Mouse (Mus musculus) large intestine, adult 2 months (tissue): ENCODE results near the gene Sgo2a. TPM values are rescaled to one million over a fixed set of nuclear protein-coding genes. Genes with fewer than 3 reads are reported as not detected.
"Not testable (repeated sequence)": the region's sequence is repeated elsewhere in the genome, so short reads cannot be mapped to it uniquely, and the experiment has no call there.

ENCODE experiments used
- DNase-seq: peaks from one replicate; pipeline ENCODE4 v3.0.0-alpha.2; 2012; ENCODE audit warnings: low read depth, low spot score
- WGBS: fragments of 180-500 bp; shearing (Covaris S2); methylation state at CpG from one replicate; pipeline ENCODE4 v1.1.7; 2018; 5-methylcytosine and 5-hydroxymethylcytosine counted together
- polyA plus RNA-seq: library from polyadenylated mRNA; depleted of rRNA; stranded (reverse); fragments of >200 nt; gene quantifications from 2 replicates; pipeline ENCODE4 v1.2.3, GENCODE M21; 2012; rRNA removed

The Sgo2a gene
- polyA plus RNA-seq = 0.83 and 1.3 TPM in 2 replicates

GRCm38 (mm10) chr1:57995432-57996132 is at the start of gene Sgo2a:
Sgo2a (plus strand) TSS chr1:57995971.
- 7% methylated on average over 30 of the region's 30 CpGs for WGBS
- DNase-seq = peak; percentile 86

DNA sequence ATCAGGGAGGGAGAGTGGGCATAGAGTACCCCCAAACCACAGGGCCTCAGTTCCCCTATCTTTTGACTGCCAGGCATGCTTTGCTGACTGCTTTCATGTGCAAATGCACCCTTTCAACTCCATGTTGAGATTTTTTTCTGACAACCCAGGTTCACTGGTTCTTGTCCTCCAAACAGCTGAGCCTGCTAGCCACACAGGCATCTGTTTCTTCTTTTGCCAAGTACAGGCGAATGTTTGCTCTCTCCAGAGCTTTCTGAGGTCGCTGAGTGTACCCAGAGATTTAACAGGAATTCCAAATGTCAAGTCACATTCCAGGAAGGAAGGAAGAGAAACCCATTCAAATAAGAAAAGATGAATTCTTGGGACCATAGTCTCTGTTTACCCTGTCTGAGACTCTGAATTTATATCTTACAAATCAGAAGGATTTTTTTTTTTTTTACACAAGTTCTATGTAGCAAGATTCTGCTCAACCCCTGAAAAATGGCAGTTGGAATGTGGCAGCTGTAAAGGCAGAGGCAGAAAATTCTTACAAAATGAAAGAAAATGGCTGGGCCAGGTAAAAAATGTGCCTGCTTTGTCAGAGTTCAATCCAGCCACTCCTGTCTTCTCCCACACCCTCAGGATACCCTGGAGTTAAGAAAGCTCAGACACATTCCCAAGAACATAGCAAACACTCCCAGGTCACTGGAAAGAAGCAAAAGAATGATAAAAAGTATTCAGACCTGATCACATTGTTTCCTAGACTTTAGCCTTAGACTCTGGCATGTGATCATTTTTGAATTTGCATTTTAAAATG is 48.0 kb upstream of the Sgo2a start:
- no peak for DNase-seq
- WGBS = 14% methylated on average over 2 of the region's 2 CpGs

DNA sequence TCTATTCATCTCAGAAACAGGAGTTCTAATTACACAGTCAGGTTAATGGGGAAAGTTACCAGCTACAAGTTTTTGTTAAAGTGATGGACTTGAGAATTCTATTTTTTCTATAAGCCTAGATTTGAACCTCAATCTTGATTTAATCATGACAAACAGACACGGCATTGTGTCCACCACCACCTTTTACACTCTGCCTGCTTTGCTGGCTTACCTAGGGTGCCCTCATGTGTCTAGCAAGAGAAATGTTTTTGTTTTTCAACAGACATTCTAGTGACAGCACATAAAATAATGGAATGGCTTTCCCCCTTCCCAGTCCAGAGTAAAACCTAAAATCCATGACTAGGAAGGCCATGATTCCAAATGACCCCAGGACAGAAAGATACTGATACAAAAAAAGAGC is 46.6 kb upstream of the Sgo2a start:
- WGBS = 10% methylated on average over 1 of the region's 1 CpGs
- DNase-seq = no peak

GRCm38 (mm10) chr1:57949716-57950115 is 46.1 kb upstream of the Sgo2a start:
- no peak for DNase-seq
- 83% methylated on average over 5 of the region's 5 CpGs for WGBS

- no peak for DNase-seq
- 91% methylated on average over 4 of the region's 4 CpGs for WGBS
Observed at GRCm38 (mm10) chr1:57952509-57952908, 43.3 kb upstream of the Sgo2a start.

GRCm38 (mm10) chr1:57953586-57954375 is 42.0 kb upstream of the Sgo2a start:
- WGBS = 82% methylated on average over 16 of the region's 16 CpGs
- DNase-seq = no peak

DNA sequence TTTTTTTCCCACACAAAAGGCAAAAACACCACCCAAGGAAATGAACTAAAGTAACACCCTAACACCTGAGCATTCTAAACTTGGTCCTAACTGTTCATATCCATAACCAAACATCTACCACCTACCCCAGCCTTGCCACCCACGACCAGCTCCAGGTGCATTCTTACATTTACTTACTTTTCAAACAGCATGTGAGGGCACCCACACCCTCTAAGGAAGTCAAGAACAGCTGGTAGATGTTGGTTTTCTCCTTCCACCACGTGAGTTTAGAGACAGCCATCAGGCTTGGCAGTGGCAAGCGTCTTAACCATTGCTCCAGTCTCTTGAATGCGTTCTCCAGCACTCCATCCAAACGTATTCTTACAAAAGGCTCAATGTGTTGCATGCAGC is 41.4 kb upstream of the Sgo2a start:
- DNase-seq = no peak

DNA sequence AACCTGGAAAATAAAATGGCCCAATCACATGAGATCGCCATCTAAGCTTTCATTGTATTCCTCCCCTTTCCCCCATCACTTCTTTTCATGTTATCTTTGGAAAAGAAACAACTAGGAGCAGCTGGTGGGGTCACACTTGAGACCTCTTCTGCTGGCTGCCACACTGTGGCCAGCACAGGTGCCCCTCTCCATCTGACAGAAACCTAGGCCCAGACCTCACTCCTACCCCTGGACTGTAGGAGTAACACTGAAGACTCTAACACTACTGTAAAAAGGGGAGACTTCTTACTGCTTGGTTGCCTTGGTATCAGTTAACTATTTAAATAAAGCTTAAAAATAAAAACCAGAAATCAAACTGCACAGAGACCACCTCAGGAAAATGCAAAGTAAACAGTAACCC is 40.0 kb upstream of the Sgo2a start:
- no peak for DNase-seq
- 82% methylated on average over 1 of the region's 1 CpGs for WGBS

More for the DNA sequence above, 41.4 kb upstream of the Sgo2a start:
- 74% methylated on average over 5 of the region's 5 CpGs for WGBS

GRCm38 (mm10) chr1:57969327-57970271 is 26.2 kb upstream of the Sgo2a start:
- WGBS = under 1% methylated on average over 65 of the region's 65 CpGs

DNA sequence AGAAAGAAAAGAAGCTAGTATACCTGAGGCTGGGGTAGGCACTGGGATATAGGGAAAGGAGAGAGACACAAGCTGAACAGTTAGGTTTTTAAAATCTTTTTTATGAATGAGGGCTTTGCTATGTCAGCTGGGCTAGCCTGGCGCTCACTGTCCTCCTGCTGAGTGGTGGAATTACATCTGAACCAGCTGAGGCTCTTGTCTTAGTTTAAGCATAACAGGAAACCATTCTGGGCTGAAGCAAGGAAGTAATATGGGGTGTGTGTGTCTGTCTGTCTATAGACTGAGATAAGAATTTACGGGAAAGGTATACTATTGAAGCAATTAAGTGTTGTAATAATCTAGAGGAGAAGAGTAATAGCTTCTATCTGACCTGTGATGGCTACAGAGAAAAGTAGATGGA is 24.2 kb upstream of the Sgo2a start:
- 52% methylated on average over 2 of the region's 2 CpGs for WGBS
- no peak for DNase-seq

More at GRCm38 (mm10) chr1:57969327-57970271, 26.2 kb upstream of the Sgo2a start:
- peak; percentile 67 for DNase-seq

GRCm38 (mm10) chr1:57976860-57977259 is 18.9 kb upstream of the Sgo2a start:
- WGBS = 88% methylated on average over 3 of the region's 3 CpGs
- no peak for DNase-seq

GRCm38 (mm10) chr1:57989052-57989600 is 6.6 kb upstream of the Sgo2a start:
- DNase-seq = no peak
- WGBS = 51% methylated on average over 6 of the region's 6 CpGs

DNA sequence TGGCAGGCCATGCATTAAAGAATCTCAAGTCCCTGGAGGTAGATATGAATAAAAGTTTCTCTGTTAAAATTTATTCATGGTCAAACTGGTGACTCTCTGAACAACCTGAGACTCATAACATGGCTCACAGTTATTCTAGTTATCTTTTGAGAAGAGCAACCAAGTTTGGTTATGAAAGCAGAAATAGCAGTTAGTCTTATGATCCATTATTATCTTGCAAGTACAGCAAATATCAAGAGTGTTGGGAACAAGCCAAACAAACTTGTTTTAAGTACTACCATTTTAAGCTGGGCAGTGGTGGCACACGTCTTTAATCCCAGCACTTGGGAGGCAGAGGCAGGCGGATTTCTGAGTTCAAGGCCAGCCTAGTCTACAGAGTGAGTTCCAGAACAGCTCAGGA is 4.5 kb upstream of the Sgo2a start:
- 76% methylated on average over 2 of the region's 2 CpGs for WGBS
- DNase-seq = no peak

DNA sequence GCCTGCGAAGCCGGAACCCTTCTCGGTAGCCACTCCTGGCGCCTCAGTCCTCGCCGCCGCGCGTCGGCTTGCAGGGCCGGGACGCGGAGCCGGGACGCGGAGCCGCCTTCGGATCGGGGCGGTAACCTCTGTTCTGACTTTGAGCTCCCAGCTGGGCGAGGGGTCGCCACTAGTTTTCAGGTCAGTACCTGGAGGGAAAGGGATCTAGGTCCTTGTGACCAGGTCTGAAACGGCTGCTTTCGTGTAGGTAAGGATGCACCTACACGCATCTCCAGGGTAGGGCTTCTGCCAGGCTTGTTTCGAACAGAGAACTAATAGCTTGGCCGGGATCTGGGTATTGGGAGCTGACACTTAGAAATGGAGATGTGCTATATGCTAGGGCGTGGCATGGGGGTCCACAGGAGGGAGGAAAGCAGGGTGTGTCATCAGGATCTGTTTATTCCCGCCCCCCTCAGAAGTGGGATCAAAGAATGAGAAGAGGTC is 403 bp downstream of the Sgo2a start:
- WGBS = under 1% methylated on average over 29 of the region's 29 CpGs
- DNase-seq = no peak

- no peak for DNase-seq
- WGBS = 61% methylated on average over 3 of the region's 3 CpGs
Observed at GRCm38 (mm10) chr1:57998146-57998545, 2.4 kb downstream of the Sgo2a start.

DNA sequence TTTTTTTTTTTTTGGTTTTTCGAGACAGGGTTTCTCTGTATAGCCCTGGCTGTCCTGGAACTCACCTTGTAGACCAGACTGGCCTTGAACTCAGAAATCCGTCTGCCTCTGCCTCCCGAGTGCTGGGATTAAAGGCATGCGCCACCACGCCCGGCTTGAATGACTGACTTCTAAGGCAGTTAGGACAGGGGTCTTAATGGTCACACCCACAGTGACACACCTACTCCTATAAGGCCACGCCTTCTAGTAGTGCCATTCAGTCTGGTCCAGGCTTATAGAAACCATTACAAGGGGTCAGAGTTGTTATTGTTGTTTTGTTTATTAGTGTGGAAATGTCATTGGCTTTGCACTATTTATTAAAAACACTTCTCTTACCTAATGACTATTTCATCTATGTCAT is 10.6 kb downstream of the Sgo2a start:
- 96% methylated on average over 6 of the region's 7 CpGs for WGBS
- DNase-seq = not testable (repeated sequence)

GRCm38 (mm10) chr1:58018856-58019255 is 23.1 kb downstream of the Sgo2a start, which contains the start of gene Kctd18:
Kctd18 (minus strand) TSS chr1:58018956.
- WGBS = 95% methylated on average over 7 of the region's 7 CpGs

DNA sequence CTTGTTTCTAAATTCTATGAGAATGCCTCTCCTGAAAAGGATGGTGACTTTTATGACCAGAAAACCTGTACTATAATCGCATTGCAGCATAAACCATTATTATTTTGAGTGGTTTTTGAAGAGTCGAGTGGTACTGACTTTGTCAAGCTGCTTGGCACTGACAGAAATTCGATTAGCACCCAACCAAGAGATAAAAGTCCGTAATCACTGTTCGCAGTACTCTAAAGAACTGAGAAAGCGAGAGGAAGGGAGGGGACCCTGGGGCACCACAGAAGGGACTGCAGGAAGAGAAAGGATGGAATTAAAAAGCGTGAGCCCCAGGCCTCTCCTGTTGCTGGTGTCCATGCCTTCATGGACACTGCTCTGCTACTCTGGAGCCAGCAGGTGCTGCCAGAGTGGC is 31.9 kb downstream of the Sgo2a start:
- no peak for DNase-seq
- WGBS = 87% methylated on average over 7 of the region's 7 CpGs

More at GRCm38 (mm10) chr1:58018856-58019255, 23.1 kb downstream of the Sgo2a start, which contains the start of gene Kctd18:
- DNase-seq = no peak
